Mouse (Mus musculus): ENCODE data around the gene 6430548M08Rik. TPM values are rescaled to one million over a fixed set of nuclear protein-coding genes. Genes with fewer than 3 reads are reported as not detected.
A peak's percentile ranks its signal among the peaks of the same experiment; 100 is the strongest.

The 6430548M08Rik gene
- polyA plus RNA-seq, 1 experiment from 2014 or later: 8.5 TPM

GRCm38 (mm10) chr8:120190107-120190809 is 76.3 kb downstream of the 6430548M08Rik start:
- Histone ChIP-seq H3K36me3 (ENCODE audit: control insufficient read depth, insufficient read depth, low read length) (no peaks in the 10 kb centered on the region), H3K9ac (ENCODE audit: low read length) (peak overlapping the region; percentile 24), H3K27me3 (ENCODE audit: control insufficient read depth, insufficient read depth, low read depth, low read length) (no peaks in the 10 kb centered on the region), H3K9me3 (ENCODE audit: control insufficient read depth, low read length) (no peaks in the 10 kb centered on the region), H3K27ac (ENCODE audit: low read length) (peak overlapping the region; percentile 95), H3K4me2 (ENCODE audit: low read depth, low read length) (peak overlapping the region; percentile 6; the same call in 1 of the 2 replicates), H3K4me1 (replicated peaks; ENCODE audit: control insufficient read depth, insufficient read depth, low read length) (peaks cover 43% of the 10 kb centered on the region), H3K4me3 (ENCODE audit: low read length) (no peak overlapping the region)
- ATAC-seq (ENCODE audit: low read depth): no peak; the same call in 1 of the 2 replicates
- WGBS: 71% methylated on average over 17 of the region's 17 CpGs

GRCm38 (mm10) chr8:120190810-120191413 is 77.0 kb downstream of the 6430548M08Rik start:
- peak overlapping the region; percentile 58 for H3K9ac ChIP-seq (ENCODE audit: low read length)
- peaks cover 36% of the 10 kb centered on the region for H3K4me1 ChIP-seq (replicated peaks; ENCODE audit: control insufficient read depth, insufficient read depth, low read length)
- ATAC-seq (ENCODE audit: low read depth): peak; percentile 93
- no peaks in the 10 kb centered on the region for H3K27me3 ChIP-seq (ENCODE audit: control insufficient read depth, insufficient read depth, low read depth, low read length)
- H3K4me3 ChIP-seq (ENCODE audit: low read length): no peak overlapping the region
- H3K9me3 ChIP-seq (ENCODE audit: control insufficient read depth, low read length): no peaks in the 10 kb centered on the region
- no peaks in the 10 kb centered on the region for H3K36me3 ChIP-seq (ENCODE audit: control insufficient read depth, insufficient read depth, low read length)
- WGBS: 15% methylated on average over 20 of the region's 20 CpGs
- H3K4me2 ChIP-seq (ENCODE audit: low read depth, low read length): peak overlapping the region; percentile 55
- peak overlapping the region; percentile 95 for H3K27ac ChIP-seq (ENCODE audit: low read length)

DNA sequence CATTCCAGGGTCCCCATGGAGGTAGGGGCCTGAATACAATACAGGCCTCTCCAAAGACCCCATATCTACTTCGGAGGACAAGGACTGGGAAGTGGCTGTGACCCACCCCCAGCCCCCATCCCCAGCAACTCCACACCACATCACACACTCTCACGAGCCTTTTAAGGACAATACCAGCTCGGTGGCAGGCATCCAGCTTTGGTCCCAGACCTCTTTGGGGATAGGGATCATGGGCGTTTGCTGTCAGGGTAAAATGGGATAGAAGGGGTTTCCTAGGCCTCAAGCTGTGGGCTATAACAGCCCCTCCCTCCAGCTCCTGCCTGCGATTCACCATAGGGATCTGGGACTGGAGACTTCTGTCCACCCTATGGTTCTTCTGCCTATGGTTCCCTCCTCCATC is 77.7 kb downstream of the 6430548M08Rik start:
- Histone ChIP-seq H3K9ac (ENCODE audit: low read length) (peak overlapping the region; percentile 58), H3K4me2 (ENCODE audit: low read depth, low read length) (0 out of 2 replicates have a peak overlapping the region, but pooled peaks have one; percentile 20), H3K36me3 (ENCODE audit: control insufficient read depth, insufficient read depth, low read length) (no peaks in the 10 kb centered on the region), H3K9me3 (ENCODE audit: control insufficient read depth, low read length) (no peaks in the 10 kb centered on the region), H3K4me3 (ENCODE audit: low read length) (no peak overlapping the region), H3K4me1 (replicated peaks; ENCODE audit: control insufficient read depth, insufficient read depth, low read length) (peaks cover 29% of the 10 kb centered on the region), H3K27me3 (ENCODE audit: control insufficient read depth, insufficient read depth, low read depth, low read length) (no peaks in the 10 kb centered on the region), H3K27ac (ENCODE audit: low read length) (peak overlapping the region; percentile 95)
- WGBS: 45% methylated on average over 5 of the region's 5 CpGs
- ATAC-seq (ENCODE audit: low read depth): peak; percentile 25

GRCm38 (mm10) chr8:120192118-120192517 is 78.2 kb downstream of the 6430548M08Rik start:
- Histone ChIP-seq H3K9me3 (ENCODE audit: control insufficient read depth, low read length) (no peaks in the 10 kb centered on the region), H3K36me3 (ENCODE audit: control insufficient read depth, insufficient read depth, low read length) (no peaks in the 10 kb centered on the region), H3K4me1 (replicated peaks; ENCODE audit: control insufficient read depth, insufficient read depth, low read length) (peaks cover 27% of the 10 kb centered on the region), H3K9ac (ENCODE audit: low read length) (no peak overlapping the region), H3K4me2 (ENCODE audit: low read depth, low read length) (no peak overlapping the region), H3K4me3 (ENCODE audit: low read length) (no peak overlapping the region), H3K27ac (ENCODE audit: low read length) (peak overlapping the region; percentile 95), H3K27me3 (ENCODE audit: control insufficient read depth, insufficient read depth, low read depth, low read length) (no peaks in the 10 kb centered on the region)
- ATAC-seq (ENCODE audit: low read depth): no peak
- WGBS: 93% methylated on average over 5 of the region's 5 CpGs

DNA sequence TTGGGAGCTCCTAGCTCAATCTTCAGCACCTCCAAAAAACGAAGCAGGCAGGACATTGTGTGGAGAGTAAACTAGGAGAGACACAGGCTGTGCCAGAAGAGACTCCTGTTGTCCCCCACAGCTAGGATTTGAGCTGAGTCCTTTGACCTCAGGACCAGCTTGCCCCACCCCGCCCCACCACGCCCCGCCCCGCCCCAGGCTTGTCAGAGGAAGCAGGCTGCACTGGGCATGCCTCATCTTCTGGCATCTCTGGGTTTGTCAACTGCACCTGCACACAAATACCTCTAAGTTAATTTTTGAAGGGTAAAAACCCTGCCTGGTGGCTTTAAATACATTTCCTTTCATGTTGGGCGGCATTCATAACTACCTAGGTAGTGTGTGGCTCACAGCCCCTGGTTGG is 87.4 kb downstream of the 6430548M08Rik start:
- no peak overlapping the region for H3K4me2 ChIP-seq (ENCODE audit: low read depth, low read length)
- H3K4me1 ChIP-seq (replicated peaks; ENCODE audit: control insufficient read depth, insufficient read depth, low read length): peaks cover 24% of the 10 kb centered on the region
- WGBS: 76% methylated on average over 6 of the region's 6 CpGs
- H3K4me3 ChIP-seq (ENCODE audit: low read length): no peak overlapping the region
- no peaks in the 10 kb centered on the region for H3K27me3 ChIP-seq (ENCODE audit: control insufficient read depth, insufficient read depth, low read depth, low read length)
- no peaks in the 10 kb centered on the region for H3K36me3 ChIP-seq (ENCODE audit: control insufficient read depth, insufficient read depth, low read length)
- H3K27ac ChIP-seq (ENCODE audit: low read length): no peak overlapping the region
- H3K9ac ChIP-seq (ENCODE audit: low read length): no peak overlapping the region
- H3K9me3 ChIP-seq (ENCODE audit: control insufficient read depth, low read length): peaks cover 9% of the 10 kb centered on the region
- no peak for ATAC-seq (ENCODE audit: low read depth)

DNA sequence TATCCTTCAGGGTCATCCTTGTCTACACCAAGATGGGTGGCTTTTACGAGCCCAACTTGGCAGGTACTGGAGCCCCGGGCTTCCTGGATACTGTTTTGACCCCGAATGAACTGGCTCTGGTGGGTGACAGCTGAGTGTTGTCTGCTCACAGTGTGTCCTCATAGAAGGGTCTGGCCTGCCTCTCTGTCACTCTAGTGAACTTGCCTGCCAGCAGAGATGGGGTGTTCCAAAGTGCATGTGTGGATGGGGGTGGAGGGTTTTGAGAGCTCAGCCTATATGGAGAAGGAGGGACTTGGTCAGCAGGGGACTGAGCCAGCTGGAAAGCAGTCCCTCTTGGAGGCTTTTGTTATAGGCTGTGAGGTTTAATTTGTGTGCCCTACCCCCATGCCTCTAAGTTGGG is 88.6 kb downstream of the 6430548M08Rik start:
- ATAC-seq (ENCODE audit: low read depth): peak; percentile 91
- H3K9me3 ChIP-seq (ENCODE audit: control insufficient read depth, low read length): peaks cover 9% of the 10 kb centered on the region
- H3K4me1 ChIP-seq (replicated peaks; ENCODE audit: control insufficient read depth, insufficient read depth, low read length): peaks cover 24% of the 10 kb centered on the region
- H3K4me3 ChIP-seq (ENCODE audit: low read length): no peak overlapping the region
- no peaks in the 10 kb centered on the region for H3K27me3 ChIP-seq (ENCODE audit: control insufficient read depth, insufficient read depth, low read depth, low read length)
- H3K4me2 ChIP-seq (ENCODE audit: low read depth, low read length): no peak overlapping the region
- no peaks in the 10 kb centered on the region for H3K36me3 ChIP-seq (ENCODE audit: control insufficient read depth, insufficient read depth, low read length)
- 40% methylated on average over 3 of the region's 3 CpGs for WGBS
- H3K9ac ChIP-seq (ENCODE audit: low read length): no peak overlapping the region
- 0 out of 2 replicates have a peak overlapping the region, but pooled peaks have one; percentile 30 for H3K27ac ChIP-seq (ENCODE audit: low read length)

DNA sequence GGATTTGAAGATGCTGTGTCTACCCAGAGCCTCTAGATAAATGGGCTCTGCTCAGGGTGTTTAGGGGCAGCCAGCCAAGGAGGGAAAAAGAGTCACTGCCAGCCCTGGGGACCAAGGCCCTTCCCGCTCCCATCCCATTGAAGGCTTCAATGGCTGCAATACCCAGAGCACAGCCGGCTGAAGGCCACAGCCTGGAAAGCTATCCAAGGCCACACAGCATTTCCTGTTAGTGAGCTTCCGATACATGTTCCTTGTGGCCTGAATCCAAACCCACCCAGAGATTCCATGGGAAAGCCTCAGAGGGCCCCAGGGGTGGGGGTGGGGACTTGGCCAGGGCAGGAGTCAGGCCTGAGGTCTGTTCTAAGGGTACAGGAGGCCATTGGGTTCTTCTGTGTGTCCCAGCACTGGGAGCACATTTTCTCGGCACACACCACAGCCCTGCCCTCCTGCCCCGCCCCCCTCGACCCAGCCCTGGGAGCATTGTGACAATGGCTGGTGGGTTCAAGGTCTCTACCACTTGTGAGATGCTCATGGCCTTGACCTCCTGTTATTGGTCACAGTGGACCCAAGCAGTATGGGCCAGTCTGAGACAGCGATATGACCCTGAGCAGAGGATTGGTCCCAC is 90.9 kb downstream of the 6430548M08Rik start:
- Histone ChIP-seq H3K4me2 (ENCODE audit: low read depth, low read length) (no peak overlapping the region), H3K27me3 (ENCODE audit: control insufficient read depth, insufficient read depth, low read depth, low read length) (no peaks in the 10 kb centered on the region), H3K36me3 (ENCODE audit: control insufficient read depth, insufficient read depth, low read length) (no peaks in the 10 kb centered on the region), H3K9ac (ENCODE audit: low read length) (no peak overlapping the region), H3K27ac (ENCODE audit: low read length) (peak overlapping the region; percentile 35), H3K9me3 (ENCODE audit: control insufficient read depth, low read length) (peaks cover 6% of the 10 kb centered on the region), H3K4me3 (ENCODE audit: low read length) (no peak overlapping the region), H3K4me1 (replicated peaks; ENCODE audit: control insufficient read depth, insufficient read depth, low read length) (peaks cover 26% of the 10 kb centered on the region)
- 42% methylated on average over 7 of the region's 7 CpGs for WGBS
- ATAC-seq (ENCODE audit: low read depth): peak; percentile 59

DNA sequence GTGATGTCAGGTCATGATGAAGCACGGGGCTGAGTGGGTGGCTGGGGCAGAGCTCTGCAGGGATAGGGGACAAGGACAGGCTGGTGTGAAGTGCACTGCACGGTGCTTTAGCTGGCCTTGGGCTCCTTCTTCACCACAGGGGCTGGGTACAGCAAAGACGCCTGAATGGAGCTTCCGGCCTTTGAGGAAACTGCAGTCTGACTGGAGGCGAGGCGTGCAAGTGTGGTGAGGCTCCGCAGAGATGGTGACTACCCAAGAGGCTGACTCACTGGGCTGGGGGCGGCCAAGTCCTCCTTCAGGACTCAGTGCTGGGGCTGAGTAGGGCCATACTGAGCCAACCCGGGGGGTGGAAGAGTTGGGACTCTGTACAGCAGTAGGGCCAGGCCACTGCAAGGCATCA is 92.0 kb downstream of the 6430548M08Rik start:
- H3K4me3 ChIP-seq (ENCODE audit: low read length): no peak overlapping the region
- H3K4me1 ChIP-seq (replicated peaks; ENCODE audit: control insufficient read depth, insufficient read depth, low read length): peaks cover 29% of the 10 kb centered on the region
- peak overlapping the region; percentile 46; the same call in 1 of the 2 replicates for H3K27ac ChIP-seq (ENCODE audit: low read length)
- H3K4me2 ChIP-seq (ENCODE audit: low read depth, low read length): no peak overlapping the region
- H3K9ac ChIP-seq (ENCODE audit: low read length): no peak overlapping the region
- no peaks in the 10 kb centered on the region for H3K9me3 ChIP-seq (ENCODE audit: control insufficient read depth, low read length)
- WGBS: 73% methylated on average over 9 of the region's 9 CpGs
- no peaks in the 10 kb centered on the region; the same call in 1 of the 2 replicates for H3K27me3 ChIP-seq (ENCODE audit: control insufficient read depth, insufficient read depth, low read depth, low read length)
- ATAC-seq (ENCODE audit: low read depth): no peak
- H3K36me3 ChIP-seq (ENCODE audit: control insufficient read depth, insufficient read depth, low read length): no peaks in the 10 kb centered on the region

- Histone ChIP-seq H3K27ac (ENCODE audit: low read length) (no peak overlapping the region), H3K4me1 (replicated peaks; ENCODE audit: control insufficient read depth, insufficient read depth, low read length) (peaks cover 32% of the 10 kb centered on the region), H3K9ac (ENCODE audit: low read length) (no peak overlapping the region), H3K4me3 (ENCODE audit: low read length) (no peak overlapping the region), H3K27me3 (ENCODE audit: control insufficient read depth, insufficient read depth, low read depth, low read length) (no peaks in the 10 kb centered on the region; the same call in 1 of the 2 replicates), H3K4me2 (ENCODE audit: low read depth, low read length) (no peak overlapping the region), H3K36me3 (ENCODE audit: control insufficient read depth, insufficient read depth, low read length) (no peaks in the 10 kb centered on the region), H3K9me3 (ENCODE audit: control insufficient read depth, low read length) (no peaks in the 10 kb centered on the region)
- ATAC-seq (ENCODE audit: low read depth): no peak
- WGBS: 82% methylated on average over 8 of the region's 8 CpGs
Observed at GRCm38 (mm10) chr8:120207364-120207763, 93.4 kb downstream of the 6430548M08Rik start.

Data from lung, embryonic 16.5 days (tissue).